Mouse (Mus musculus) intestine, postnatal 0 days (tissue): ENCODE measurements around the gene Eri3. TPM values are rescaled to one million over a fixed set of nuclear protein-coding genes. Genes with fewer than 3 reads are reported as not detected.
A peak's percentile ranks its signal among the peaks of the same experiment; 100 is the strongest.

Experiments
- ATAC-seq: fragments of 200-750 bp; cut with Nextera tagmentation; 2 replicates; pipeline ENCODE4 v1.8.0; 2017; ENCODE audit warnings: mild to moderate bottlenecking, moderate TSS enrichment, moderate library complexity
- H3K27ac ChIP-seq: fragments of 300-500 bp; sonication (generic); 2 replicates; pipeline ENCODE4 v1.5.1; 2014; ENCODE audit warnings: mild to moderate bottlenecking, low read depth, low read length, moderate library complexity
- H3K27me3 ChIP-seq: fragments of 300-500 bp; sonication (generic); replicated peaks from 2 replicates; pipeline ENCODE4 v1.6.1; 2014; ENCODE audit warnings: low read length, mixed read lengths; ENCODE audit not compliant: control insufficient read depth, insufficient read depth
- H3K36me3 ChIP-seq: fragments of 300-500 bp; sonication (generic); 2 replicates; pipeline ENCODE4 v1.6.1; 2014; ENCODE audit warnings: mild to moderate bottlenecking, moderate library complexity; ENCODE audit not compliant: control insufficient read depth, insufficient read depth
- H3K4me1 ChIP-seq: fragments of 300-500 bp; sonication (generic); replicated peaks from 2 replicates; pipeline ENCODE4 v1.6.1; 2014; ENCODE audit warnings: antibody characterized with exemption, low read length, mixed read lengths; ENCODE audit not compliant: control insufficient read depth, insufficient read depth
- H3K4me2 ChIP-seq: fragments of 300-500 bp; sonication (generic); replicated peaks from 2 replicates; pipeline ENCODE4 v1.6.1; 2014; ENCODE audit warnings: low read depth, mild to moderate bottlenecking, moderate library complexity
- H3K4me3 ChIP-seq: fragments of 300-500 bp; sonication (generic); 2 replicates; pipeline ENCODE4 v1.5.1; 2014; ENCODE audit warnings: low read depth, low read length
- H3K9ac ChIP-seq: fragments of 300-500 bp; sonication (generic); 2 replicates; pipeline ENCODE4 v1.6.1; 2014; ENCODE audit warnings: mild to moderate bottlenecking, low read depth, low read length
- H3K9me3 ChIP-seq: fragments of 300-500 bp; sonication (generic); 2 replicates; pipeline ENCODE4 v1.6.1; 2016; ENCODE audit warnings: mixed run types; ENCODE audit not compliant: control insufficient read depth
- CTCF ChIP-seq: sonication (generic); IDR thresholded peaks from 2 replicates; pipeline ENCODE4 v1.5.1; 2016; ENCODE audit warnings: low read depth, mild to moderate bottlenecking, control low read depth, antibody characterized with exemption, moderate library complexity
- WGBS: fragments of 180-500 bp; shearing (Covaris S2); extraction: QIAGEN DNeasy Blood & Tissue Kit; methylation state at CpG from one replicate; pipeline ENCODE4 v1.1.7; 2014; 5-methylcytosine and 5-hydroxymethylcytosine counted together
- polyA plus RNA-seq: library from polyadenylated mRNA; unstranded; fragments of >200 nt; fragmentation: Nextera tagmentation; extraction: Ambion mirVana; gene quantifications from 2 replicates; pipeline ENCODE4 v1.2.1, GENCODE M21; 2015

Gene Eri3
- polyA plus RNA-seq, 1 experiment from 2014 or later: 46.3 TPM

DNA sequence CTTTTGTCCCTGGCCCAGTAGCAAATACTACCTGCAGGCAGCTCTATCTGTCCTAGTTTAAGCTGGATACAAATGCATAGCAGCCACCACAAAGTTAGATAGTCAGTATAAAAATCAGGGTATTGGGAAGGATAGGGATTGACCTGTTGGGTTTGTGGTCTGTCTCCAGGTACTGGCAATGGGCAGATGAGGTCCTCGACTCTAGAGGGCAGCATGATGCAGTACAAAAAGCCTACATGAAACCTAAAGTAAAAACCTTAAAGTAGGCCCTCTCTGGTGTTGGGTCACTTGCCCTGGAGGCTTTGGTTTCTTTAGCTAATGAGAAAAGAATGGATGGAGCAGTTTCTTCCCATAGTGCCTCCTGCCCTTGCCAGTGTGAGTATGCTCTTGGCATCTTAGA lies 78.3 kb downstream of the Eri3 start:
- ATAC-seq: no peak
- WGBS: 48% methylated on average over 1 of the region's 1 CpGs
- TF ChIP-seq CTCF: peak; percentile 61
- Histone ChIP-seq H3K4me1 (peaks cover 1% of the 10 kb centered on the region), H3K9me3 (no peaks in the 10 kb centered on the region), H3K27me3 (no peaks in the 10 kb centered on the region), H3K27ac (no peak overlapping the region), H3K36me3 (peaks cover 8% of the 10 kb centered on the region; the same call in 1 of the 2 replicates), H3K9ac (no peak overlapping the region), H3K4me2 (no peak overlapping the region), H3K4me3 (no peak overlapping the region)

DNA sequence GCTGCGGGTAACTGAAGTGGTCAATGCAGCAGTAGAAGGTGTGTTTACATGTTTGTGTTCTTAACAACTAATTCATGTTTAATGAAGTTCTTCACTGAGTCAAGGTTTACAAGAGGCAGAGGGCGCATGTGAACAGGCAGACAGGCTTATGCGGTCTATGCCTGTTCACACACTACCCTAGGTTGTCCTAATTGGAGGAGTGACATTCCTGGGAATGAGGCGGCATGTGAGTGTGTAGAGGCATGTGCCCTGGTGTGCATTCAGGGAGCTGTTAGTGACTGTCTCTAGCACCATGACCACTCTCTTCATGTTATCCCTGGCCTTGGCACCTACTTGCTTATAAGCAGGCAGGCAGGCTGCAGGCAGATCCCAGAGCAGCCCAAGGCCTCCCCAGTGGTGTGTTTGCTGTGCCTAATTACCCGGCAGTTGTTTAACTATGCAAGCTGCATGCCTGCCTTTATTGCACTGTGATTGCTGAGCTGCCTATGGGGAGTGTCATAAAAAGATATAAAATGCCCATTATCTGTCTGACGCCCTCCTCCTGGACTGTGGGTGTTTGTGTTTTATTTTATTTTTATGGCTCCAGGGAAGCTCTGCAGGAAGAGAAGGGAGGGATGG lies 80.0 kb downstream of the Eri3 start:
- Histone ChIP-seq H3K4me2 (no peak overlapping the region), H3K36me3 (no peaks in the 10 kb centered on the region; the same call in 1 of the 2 replicates), H3K4me3 (no peak overlapping the region), H3K27me3 (no peaks in the 10 kb centered on the region), H3K4me1 (peaks cover 7% of the 10 kb centered on the region), H3K27ac (0 out of 2 replicates have a peak overlapping the region, but pooled peaks have one; percentile 0), H3K9me3 (no peaks in the 10 kb centered on the region), H3K9ac (no peak overlapping the region)
- 41% methylated on average over 6 of the region's 6 CpGs for WGBS
- no peak; the same call in 1 of the 2 replicates for TF ChIP-seq CTCF
- peak; percentile 72 for ATAC-seq

DNA sequence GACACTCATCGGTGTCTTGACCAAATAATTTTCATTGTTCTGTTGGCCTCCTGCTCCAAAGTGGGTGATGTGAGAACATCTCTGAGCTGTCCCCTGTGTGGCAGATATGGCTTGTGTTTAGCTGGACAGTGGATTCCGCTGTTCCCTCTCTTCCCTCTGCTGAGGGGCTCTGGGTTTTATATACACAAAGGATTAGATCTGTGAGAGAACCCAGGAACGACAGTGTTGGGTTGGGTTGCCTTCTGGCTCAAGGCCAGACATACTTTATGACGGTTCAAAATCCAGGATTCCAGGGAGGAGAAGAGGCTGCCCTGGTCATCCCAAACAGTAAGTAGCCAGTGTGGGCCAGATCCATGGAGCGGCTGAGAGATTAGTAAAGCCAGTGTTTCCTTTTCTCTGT lies 83.4 kb downstream of the Eri3 start:
- ATAC-seq: no peak
- peaks cover 14% of the 10 kb centered on the region; the same call in 1 of the 2 replicates for H3K36me3 ChIP-seq
- H3K4me1 ChIP-seq: peaks cover 7% of the 10 kb centered on the region
- no peak overlapping the region for H3K4me3 ChIP-seq
- H3K4me2 ChIP-seq: no peak overlapping the region
- 37% methylated on average over 5 of the region's 5 CpGs for WGBS
- TF ChIP-seq CTCF: no peak
- H3K27ac ChIP-seq: no peak overlapping the region
- H3K9me3 ChIP-seq: no peaks in the 10 kb centered on the region
- no peaks in the 10 kb centered on the region for H3K27me3 ChIP-seq
- no peak overlapping the region for H3K9ac ChIP-seq

DNA sequence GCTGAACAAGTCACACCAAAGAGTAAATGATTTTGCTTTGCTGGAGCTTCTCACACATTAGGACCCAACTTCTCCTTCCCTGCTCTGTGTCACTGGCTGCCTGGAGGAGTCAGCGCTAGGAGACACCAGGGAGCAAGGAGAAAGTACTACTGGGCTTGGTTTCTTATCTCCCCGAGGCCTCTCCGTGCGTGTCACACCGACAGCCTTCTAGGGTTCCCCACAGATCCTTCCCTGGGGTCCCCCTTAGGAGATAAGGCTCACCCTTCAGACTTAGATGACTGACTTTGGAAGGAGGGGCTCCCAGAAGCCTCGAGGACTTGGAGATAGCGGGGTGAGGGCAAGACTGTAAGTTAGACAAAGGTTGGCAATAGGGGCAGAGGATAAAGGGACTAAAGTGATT lies 84.5 kb downstream of the Eri3 start:
- no peak overlapping the region for H3K4me3 ChIP-seq
- TF ChIP-seq CTCF: 0 out of 2 replicates have a peak, but pooled peaks have one; percentile 25
- H3K36me3 ChIP-seq: peaks cover 14% of the 10 kb centered on the region; the same call in 1 of the 2 replicates
- peaks cover 7% of the 10 kb centered on the region for H3K4me1 ChIP-seq
- H3K9ac ChIP-seq: no peak overlapping the region
- H3K27me3 ChIP-seq: no peaks in the 10 kb centered on the region
- no peak for ATAC-seq
- H3K27ac ChIP-seq: no peak overlapping the region
- WGBS: 40% methylated on average over 7 of the region's 7 CpGs
- no peak overlapping the region for H3K4me2 ChIP-seq
- no peaks in the 10 kb centered on the region for H3K9me3 ChIP-seq

DNA sequence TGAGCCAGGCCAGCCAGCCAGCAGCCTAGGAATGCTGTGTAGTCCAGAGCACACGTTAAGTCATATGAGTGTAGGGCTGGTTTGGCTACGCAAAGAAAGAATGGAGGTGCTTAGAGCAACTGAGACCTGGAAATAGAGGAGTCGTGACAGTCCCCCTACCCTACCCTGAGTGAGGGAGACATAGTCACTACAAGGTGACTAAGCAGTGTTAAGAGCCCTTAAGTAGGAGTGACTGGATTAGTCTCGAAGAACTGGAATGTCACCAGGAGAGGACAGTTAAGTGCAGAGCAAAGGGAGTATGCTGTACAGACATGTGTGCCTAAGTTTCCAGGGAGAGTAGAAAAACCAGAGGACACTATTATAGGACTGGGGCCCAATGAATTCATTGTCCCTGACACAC lies 86.0 kb downstream of the Eri3 start:
- no peak overlapping the region for H3K27ac ChIP-seq
- 88% methylated on average over 4 of the region's 4 CpGs for WGBS
- H3K27me3 ChIP-seq: no peaks in the 10 kb centered on the region
- H3K4me1 ChIP-seq: peaks cover 12% of the 10 kb centered on the region; the same call in 1 of the 2 replicates
- ATAC-seq: no peak
- H3K9me3 ChIP-seq: no peaks in the 10 kb centered on the region
- TF ChIP-seq CTCF: no peak
- H3K4me3 ChIP-seq: no peak overlapping the region
- peaks cover 14% of the 10 kb centered on the region; the same call in 1 of the 2 replicates for H3K36me3 ChIP-seq
- no peak overlapping the region for H3K9ac ChIP-seq
- H3K4me2 ChIP-seq: no peak overlapping the region

DNA sequence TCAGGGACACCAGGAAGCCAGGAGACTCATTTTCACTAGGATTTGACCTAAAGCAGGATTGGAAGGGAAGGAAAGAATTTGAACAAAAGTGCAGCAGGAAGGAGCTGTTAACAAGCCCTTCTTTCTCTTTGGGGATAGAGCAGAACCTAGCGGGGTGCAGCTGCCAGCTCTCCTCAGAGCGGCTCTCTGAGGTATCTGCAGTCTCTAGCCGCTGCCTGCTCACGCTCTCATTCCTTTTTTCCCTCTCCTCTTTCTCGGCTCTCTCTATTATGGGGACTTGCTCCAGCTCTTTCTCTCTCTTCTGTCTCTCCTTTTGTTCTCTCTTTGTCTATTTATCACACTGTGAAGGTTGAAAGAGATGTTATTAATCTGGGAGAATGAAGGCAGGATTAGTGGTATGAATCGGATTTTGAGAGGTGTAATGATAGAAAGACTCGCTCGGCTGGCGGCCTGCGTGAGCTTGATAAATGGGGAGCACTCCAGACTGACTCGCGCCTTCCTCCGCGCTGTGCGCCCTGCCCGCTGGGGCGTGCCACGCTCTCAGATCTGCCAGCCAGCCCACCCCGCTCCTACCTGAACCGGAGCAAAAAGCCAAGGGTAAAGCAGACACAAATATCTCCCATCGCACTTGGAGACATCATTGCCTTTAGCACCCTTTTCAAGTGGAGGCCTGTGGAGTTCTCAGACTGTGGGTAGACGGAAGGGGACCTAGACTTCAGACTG lies 86.9 kb downstream of the Eri3 start:
- H3K4me1 ChIP-seq: peaks cover 18% of the 10 kb centered on the region
- ATAC-seq: no peak
- H3K9ac ChIP-seq: no peak overlapping the region
- H3K27me3 ChIP-seq: no peaks in the 10 kb centered on the region
- H3K9me3 ChIP-seq: no peaks in the 10 kb centered on the region
- no peak for TF ChIP-seq CTCF
- no peak overlapping the region for H3K27ac ChIP-seq
- no peak overlapping the region for H3K4me2 ChIP-seq
- WGBS: 84% methylated on average over 22 of the region's 22 CpGs
- H3K4me3 ChIP-seq: no peak overlapping the region
- H3K36me3 ChIP-seq: peaks cover 14% of the 10 kb centered on the region; the same call in 1 of the 2 replicates
